Mouse (Mus musculus) thymus, postnatal 14 days (tissue): ENCODE measurements around the gene Hrasls5.
A peak's percentile ranks its signal among the peaks of the same experiment; 100 is the strongest.

Experiments
- DNase-seq: peaks from one replicate; pipeline ENCODE4 v3.0.0; 2021

Hrasls5 gene

GRCm38 (mm10) chr19:7607690-7608201, 4.6 kb upstream of the Hrasls5 start:
- no peak for DNase-seq

- DNase-seq, result no peak
Observed at GRCm38 (mm10) chr19:7613151-7613550, 810 bp downstream of the Hrasls5 start.

GRCm38 (mm10) chr19:7616231-7616930, 4.0 kb downstream of the Hrasls5 start:
- no peak for DNase-seq

GRCm38 (mm10) chr19:7617085-7617484, 4.7 kb downstream of the Hrasls5 start:
- no peak for DNase-seq

GRCm38 (mm10) chr19:7617696-7618095, 5.4 kb downstream of the Hrasls5 start:
- DNase-seq, result peak; percentile 55

GRCm38 (mm10) chr19:7633021-7633420, 20.7 kb downstream of the Hrasls5 start:
- DNase-seq, result no peak

- DNase-seq, result no peak
Observed at GRCm38 (mm10) chr19:7633786-7634185, 21.4 kb downstream of the Hrasls5 start.

DNA sequence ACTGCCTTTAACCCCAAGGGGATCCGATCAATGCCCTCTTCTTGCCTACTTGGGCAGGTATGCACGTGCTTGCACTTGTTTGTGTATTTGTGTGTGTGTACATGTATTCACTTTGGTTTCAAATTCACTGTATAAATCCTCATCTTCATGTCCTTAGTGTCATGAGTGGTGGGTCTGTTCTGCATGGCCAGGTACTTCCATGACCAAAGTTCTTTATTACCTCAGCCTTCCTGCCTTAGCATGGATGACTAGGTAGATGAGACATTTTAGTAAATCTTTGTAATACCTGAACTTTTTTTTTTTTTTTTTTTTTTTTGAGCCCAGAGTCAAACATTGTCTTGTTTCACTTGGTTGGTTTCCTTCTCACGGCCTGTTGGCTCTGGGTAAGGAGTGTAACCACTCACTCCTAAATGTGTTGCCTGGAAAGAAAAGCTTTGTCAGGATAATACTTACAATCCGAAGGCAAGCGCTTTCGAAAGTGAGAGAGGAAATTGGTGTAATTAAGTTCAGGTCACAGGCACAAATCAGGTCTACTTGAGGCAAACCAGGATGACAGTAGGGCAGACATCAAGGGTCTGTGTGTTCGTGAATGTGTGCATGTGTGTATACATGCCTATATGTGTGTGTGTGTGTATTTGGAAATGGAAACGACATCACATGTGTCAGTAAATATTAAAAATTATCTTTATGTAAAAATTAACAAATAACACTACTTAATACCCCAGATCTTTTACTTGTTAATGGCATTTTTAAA, 36.7 kb downstream of the Hrasls5 start:
- DNase-seq, result no peak

- no peak for DNase-seq
Observed at GRCm38 (mm10) chr19:7672033-7672432, 59.7 kb downstream of the Hrasls5 start.

GRCm38 (mm10) chr19:7687988-7688387, 75.6 kb downstream of the Hrasls5 start:
- DNase-seq, result no peak
